Mouse (Mus musculus) neural tube, postnatal 0 days (tissue): ENCODE measurements around the gene Cryba2. TPM values are rescaled to one million over a fixed set of nuclear protein-coding genes. Genes with fewer than 3 reads are reported as not detected.

Experiments used
- microRNA counts: library from miRNA; unstranded; fragments of <30 nt; microRNA quantifications from one replicate; lab custom pipeline; 2015
- microRNA-seq: library from miRNA; unstranded; fragments of <30 nt; microRNA quantifications from one replicate; pipeline ENCODE4, GENCODE M21; 2016
- polyA plus RNA-seq: library from polyadenylated mRNA; unstranded; fragments of >200 nt; fragmentation: Nextera tagmentation; extraction: Ambion mirVana; gene quantifications from 2 replicates; pipeline ENCODE4 v1.2.1, GENCODE M21; 2015

The Cryba2 gene
- 0.75 and 1.1 TPM in 2 replicates for polyA plus RNA-seq

DNA sequence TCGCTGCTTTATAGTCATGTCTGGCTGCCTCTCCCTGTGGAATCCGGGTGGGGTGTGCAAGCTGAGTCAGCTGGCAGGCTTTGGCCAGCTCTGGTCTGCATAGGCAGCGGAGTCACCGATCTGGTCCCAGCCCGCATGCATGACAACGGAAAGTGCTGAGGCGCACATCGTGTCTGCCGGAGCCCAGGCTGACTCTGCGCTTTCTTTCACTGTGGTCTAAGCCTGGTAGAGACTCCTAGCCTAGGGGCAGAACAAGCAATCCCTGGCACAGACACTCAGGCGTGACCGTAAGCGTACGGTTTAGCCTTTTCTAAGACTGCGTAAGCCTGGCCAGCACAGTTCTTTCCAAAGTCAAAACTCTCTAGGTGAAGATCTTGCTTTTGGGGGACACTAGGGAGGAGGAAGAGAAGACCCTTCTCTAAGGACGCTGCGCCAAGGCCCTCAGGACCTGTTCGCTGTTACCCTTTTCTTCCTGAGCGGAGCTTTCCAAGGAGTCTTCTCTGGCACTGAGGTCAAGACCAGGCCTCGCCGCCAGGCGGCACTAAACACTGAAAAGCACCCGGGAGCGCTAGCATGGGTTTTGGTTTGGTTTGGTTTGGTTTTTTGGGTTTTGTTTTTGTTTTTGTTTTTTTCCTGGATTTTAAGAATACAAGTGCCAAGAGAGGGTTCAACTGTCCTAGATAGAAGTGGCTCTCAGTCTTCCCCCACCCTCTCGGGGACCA, at the start of gene Cryba2:
Cryba2 (minus strand) TSS at position 10 of the 722 bp plus-strand sequence.

DNA sequence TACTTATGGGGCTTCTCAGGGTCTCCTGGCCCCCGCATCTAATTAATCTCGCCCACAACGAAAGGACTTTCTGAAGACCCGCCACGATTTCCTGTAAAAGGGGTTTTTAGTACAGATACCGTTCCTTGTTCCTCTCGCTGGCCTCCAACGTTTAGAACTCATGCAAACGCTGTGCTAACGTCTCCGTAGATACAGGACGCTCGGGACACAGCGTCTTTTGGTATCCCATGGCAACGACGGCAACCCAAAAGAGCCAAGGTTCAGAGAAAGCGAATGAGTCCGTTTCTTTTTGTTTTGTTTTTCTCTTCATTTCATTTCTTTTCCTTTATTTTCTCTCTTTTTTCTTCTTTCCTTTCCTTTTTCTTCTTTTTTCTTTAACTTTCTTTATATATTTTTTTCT, 42.5 kb upstream of the Cryba2 start, which contains the start of gene Cfap65:
Cfap65 (minus strand) TSS at position 198 of the 400 bp plus-strand sequence.

DNA sequence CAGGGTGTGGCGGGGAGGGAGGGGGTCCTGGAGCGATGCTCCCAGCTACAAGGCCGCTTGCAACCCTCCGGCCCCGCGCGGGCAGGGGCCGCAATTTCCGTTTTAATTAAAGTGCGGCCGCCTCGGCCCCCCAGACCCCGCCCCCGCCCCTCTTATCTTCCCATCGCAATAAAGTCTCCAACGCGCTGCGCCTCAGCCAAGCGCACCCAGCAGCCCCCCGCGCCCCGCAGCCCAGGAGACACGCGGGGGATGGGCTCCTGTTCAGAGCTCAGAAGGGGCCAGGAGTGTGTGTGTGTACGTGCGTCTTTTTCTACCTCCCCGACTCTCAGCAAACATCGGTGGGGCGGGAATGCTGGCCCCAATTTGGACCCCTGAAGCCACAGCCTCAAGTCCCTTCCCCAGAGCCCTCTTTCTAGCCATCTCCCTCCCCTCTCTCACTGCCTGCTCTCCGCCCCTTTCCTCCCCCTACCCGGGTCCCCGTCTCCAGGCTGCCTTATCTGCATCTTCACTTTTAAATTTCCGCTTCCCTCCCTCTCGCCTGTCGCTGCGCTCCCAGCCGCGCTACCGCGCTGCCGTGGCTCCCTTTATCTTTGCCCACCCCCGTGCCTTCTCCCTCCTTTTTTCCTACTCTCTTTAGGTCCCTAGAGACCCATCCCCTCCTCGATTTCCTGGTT, 7.4 kb downstream of the Cryba2 start, which contains the start of gene Fev:
Fev (minus strand) TSS at position 51 of the 674 bp plus-strand sequence.

DNA sequence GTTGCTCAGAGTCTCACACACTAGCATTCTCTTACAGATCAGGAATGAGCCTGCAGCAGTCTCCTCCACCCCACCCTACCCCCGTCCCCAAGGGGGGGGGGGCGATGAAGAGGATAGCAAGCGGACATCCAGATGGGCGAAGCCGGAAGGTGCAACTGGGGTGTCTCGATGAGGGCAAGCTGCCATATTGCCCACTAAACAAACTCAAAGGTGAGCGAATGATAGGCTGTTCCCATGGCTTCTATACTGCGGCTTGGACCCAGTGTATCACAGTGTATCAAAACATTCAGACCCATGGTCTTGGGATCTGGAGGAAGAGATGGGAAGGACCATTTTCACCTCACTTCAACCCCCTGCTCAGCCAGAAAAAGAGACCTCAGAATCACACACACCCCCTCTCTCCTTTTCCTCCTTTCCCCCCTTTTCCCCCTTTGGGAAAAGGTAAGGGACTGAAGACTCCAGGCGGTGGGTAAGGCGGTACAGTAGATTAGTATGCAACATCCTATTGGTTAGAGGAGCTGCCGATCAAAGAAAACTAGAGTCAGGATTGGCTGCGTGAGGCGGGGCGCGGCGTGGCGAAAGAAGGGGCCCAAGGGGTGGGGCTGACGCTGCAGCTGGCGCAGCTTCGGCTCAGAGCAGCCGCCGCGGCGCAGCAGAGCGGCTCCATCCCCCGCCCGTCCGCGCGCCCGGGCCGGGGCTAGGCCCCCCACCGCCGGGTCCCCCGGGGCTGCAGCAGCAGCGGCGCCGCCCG, 38.5 kb downstream of the Cryba2 start, which contains the start of gene Cdk5r2:
Cdk5r2 (plus strand) TSS at position 629 of the 751 bp plus-strand sequence.

MicroRNA genes within 50 kb of the gene (microRNA counts, 519-probe panel; counts per million panel counts)
- microRNA mmu-miR-375 (lab: Ali Mortazavi, UCI) = 40.5 counts per million

Small RNA genes lying within 50 kb of the gene (microRNA-seq; reads per million reads assigned to microRNA genes)
- gene Mir375 = 132 reads per million, percentile 49 among the genes with 10 or more reads in this experiment

Other genes starting within 250 kb of the Cryba2 start
- 3.4 and 3.9 TPM in 2 replicates for gene Ttll4, start 231.4 kb downstream of the Cryba2 start, polyA plus RNA-seq
- gene Cyp27a1, start 179.6 kb downstream of the Cryba2 start, polyA plus RNA-seq = 3.3 and 4.4 TPM in 2 replicates
- 0.06 and 0.09 TPM in 2 replicates for gene Prkag3, start 143.9 kb downstream of the Cryba2 start, polyA plus RNA-seq
- 9.5 and 18.5 TPM in 2 replicates for gene Wnt6, start 121.3 kb downstream of the Cryba2 start, polyA plus RNA-seq
- 0.41 and 0.75 TPM in 2 replicates for gene Wnt10a, start 101.6 kb downstream of the Cryba2 start, polyA plus RNA-seq
- gene Cdk5r2, start 38.2 kb downstream of the Cryba2 start, polyA plus RNA-seq = 20.7 and 28.1 TPM in 2 replicates
- 0.15 TPM in 1 of 2 replicates, not detected in the other for gene Fev, start 7.7 kb downstream of the Cryba2 start, polyA plus RNA-seq
- gene Cfap65, start 42.5 kb upstream of the Cryba2 start, polyA plus RNA-seq = 0.81 and 1.1 TPM in 2 replicates
- 0.10 and 0.15 TPM in 2 replicates for gene Ihh, start 58.5 kb upstream of the Cryba2 start, polyA plus RNA-seq
- 4.5 and 4.7 TPM in 2 replicates for gene Nhej1, start 232.1 kb upstream of the Cryba2 start, polyA plus RNA-seq
- not detected in 2 replicates for gene Slc23a3, start 240.7 kb upstream of the Cryba2 start, polyA plus RNA-seq
- gene Cnppd1, start 249.6 kb upstream of the Cryba2 start, polyA plus RNA-seq = 32.1 and 35.5 TPM in 2 replicates
- 148 and 155 TPM in 2 replicates for gene Retreg2, start 249.6 kb upstream of the Cryba2 start, polyA plus RNA-seq